Comparison of ENCODE assay signal across 8 mouse cellular contexts in the genomic region with DNA sequence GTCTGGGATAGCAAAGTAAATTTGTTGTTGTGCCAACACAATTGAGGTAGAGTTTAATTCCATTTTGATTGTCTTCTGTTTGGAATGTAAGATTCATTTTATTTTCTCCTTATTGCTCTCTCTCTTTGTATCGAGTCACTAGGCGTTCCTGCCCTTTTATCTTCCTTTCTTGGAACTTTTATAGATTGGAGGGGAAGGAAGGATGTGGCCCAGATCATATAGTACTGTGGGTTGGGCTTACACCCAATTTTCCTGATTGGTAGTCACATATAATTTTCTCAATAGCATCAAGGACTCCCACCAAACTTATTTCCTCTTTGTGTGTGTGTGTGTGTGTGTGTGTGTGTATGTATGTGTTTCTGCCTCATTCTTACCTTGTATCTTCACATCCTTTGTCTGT. TPM values are rescaled to one million over a fixed set of nuclear protein-coding genes. Genes with fewer than 3 reads are reported as not detected.
DNase-seq lines count a peak whose midpoint lies in the region; ATAC-seq and TF ChIP-seq lines count a peak whose summit lies in the region.

No protein-coding gene starts in this region.

- H3K9ac ChIP-seq in hindbrain, postnatal 0 days (replicated peaks; ENCODE audit: low read length), result peak overlapping the region; percentile 52; the same call in 1 of the 2 replicates

- no peaks in the 10 kb centered on the region for H3K27me3 ChIP-seq in embryonic facial prominence, embryonic 10.5 days (replicated peaks; ENCODE audit: low read depth, poor library complexity, severe bottlenecking)
- H3K27me3 ChIP-seq in hindbrain, postnatal 0 days (ENCODE audit: insufficient read depth, low read length), result no peaks in the 10 kb centered on the region
- H3K27me3 ChIP-seq in myocyte (ENCODE audit: control insufficient read depth, insufficient read depth, insufficient read length), result no peaks in the 10 kb centered on the region
- no peaks in the 10 kb centered on the region for H3K27me3 ChIP-seq in cerebellum, adult 2 months (ENCODE audit: control insufficient read depth, insufficient read depth, low read length)

- DNase-seq in left cerebral cortex, adult 2 months (ENCODE audit: extremely low spot score in 1 of 2, low spot score in 2 of 2), result no peak
- DNase-seq in left cerebral cortex, postnatal 4 days, result no peak
- DNase-seq in embryonic facial prominence, embryonic 10.5 days (ENCODE audit: low spot score), result no peak
- no peak for DNase-seq in hindbrain, postnatal 0 days (ENCODE audit: low spot score)
- DNase-seq in thymus, postnatal 0 days (ENCODE audit: low spot score), result no peak
- DNase-seq in cerebellum, adult 2 months, result no peak
- DNase-seq in Muller cell, postnatal 12 days (ENCODE audit: inconsistent ontology term), result no peak

- peak overlapping the region; percentile 65 for H3K4me3 ChIP-seq in left cerebral cortex, adult 2 months
- H3K4me3 ChIP-seq in embryonic facial prominence, embryonic 10.5 days, result peak overlapping the region; percentile 78
- H3K4me3 ChIP-seq in hindbrain, postnatal 0 days (ENCODE audit: low read length), result peak overlapping the region; percentile 78
- peak overlapping the region; percentile 73 for H3K4me3 ChIP-seq in myocyte
- no peak overlapping the region for H3K4me3 ChIP-seq in cerebellum, adult 2 months (replicated peaks; ENCODE audit: insufficient read depth, low read depth, low read length)

- no peak overlapping the region for H3K27ac ChIP-seq in left cerebral cortex, adult 2 months
- H3K27ac ChIP-seq in embryonic facial prominence, embryonic 10.5 days (replicated peaks), result peak overlapping the region; percentile 94
- no peak overlapping the region for H3K27ac ChIP-seq in hindbrain, postnatal 0 days
- no peak overlapping the region for H3K27ac ChIP-seq in cerebellum, adult 2 months (ENCODE audit: insufficient read depth, low read length)

- peaks cover 54% of the 10 kb centered on the region for H3K79me2 ChIP-seq in myocyte (ENCODE audit: control insufficient read depth, insufficient read depth)

- no peak for TF ChIP-seq CTCF in left cerebral cortex, adult 2 months (IDR thresholded peaks at IDR 0.05)
- no peak for TF ChIP-seq CTCF in hindbrain, postnatal 0 days (IDR thresholded peaks at IDR 0.05; ENCODE audit: low read depth)
- TF ChIP-seq CTCF in cerebellum, adult 2 months (IDR thresholded peaks at IDR 0.05; ENCODE audit: borderline replicate concordance, insufficient read depth, low read depth, low read length), result no peak

- intact Hi-C loops in left cerebral cortex, adult 2 months (cut with DNase I), result no loop called here
- intact Hi-C loops in left cerebral cortex, postnatal 4 days (cut with DNase I), result no loop called here

- H3K4me2 ChIP-seq in hindbrain, postnatal 0 days (ENCODE audit: low read depth, low read length), result peak overlapping the region; percentile 87
- H3K4me2 ChIP-seq in myocyte (ENCODE audit: low read depth), result peak overlapping the region; percentile 77

- peaks cover 23% of the 10 kb centered on the region for H3K4me1 ChIP-seq in embryonic facial prominence, embryonic 10.5 days
- no peaks in the 10 kb centered on the region for H3K4me1 ChIP-seq in hindbrain, postnatal 0 days (ENCODE audit: insufficient read depth, low read length)
- H3K4me1 ChIP-seq in cerebellum, adult 2 months (ENCODE audit: control insufficient read depth, insufficient read depth, low read length), result no peaks in the 10 kb centered on the region

- ATAC-seq in hindbrain, postnatal 0 days, result no peak

- no peak for TF ChIP-seq POLR2A in myocyte (IDR thresholded peaks at IDR 0.05; ENCODE audit: insufficient read length, low read depth)
- TF ChIP-seq POLR2A in cerebellum, adult 2 months (IDR thresholded peaks at IDR 0.05; ENCODE audit: borderline replicate concordance, insufficient read depth, low read length), result no peak

- H3K36me3 ChIP-seq in embryonic facial prominence, embryonic 10.5 days (replicated peaks), result peaks cover 44% of the 10 kb centered on the region
- H3K36me3 ChIP-seq in hindbrain, postnatal 0 days (ENCODE audit: insufficient read depth, low read length), result no peaks in the 10 kb centered on the region
- H3K36me3 ChIP-seq in myocyte (ENCODE audit: control insufficient read depth, insufficient read depth), result peaks cover 5% of the 10 kb centered on the region

- peak overlapping the region; percentile 16 for H3ac ChIP-seq in myocyte (ENCODE audit: control insufficient read depth, insufficient read length)

- WGBS in embryonic facial prominence, embryonic 10.5 days, result 14% methylated on average over 2 of the region's 2 CpGs
- 13% methylated on average over 2 of the region's 2 CpGs for WGBS in hindbrain, postnatal 0 days
- WGBS in cerebellum, adult 2 months, result 3% methylated on average over 2 of the region's 2 CpGs

- no peaks in the 10 kb centered on the region for H3K9me3 ChIP-seq in embryonic facial prominence, embryonic 10.5 days
- H3K9me3 ChIP-seq in hindbrain, postnatal 0 days (ENCODE audit: low read length), result no peaks in the 10 kb centered on the region

TF ChIP-seq in myocyte, 11 proteins besides CTCF, POLR2A, EP300 and RAD21:
- TF ChIP-seq TCF3 (IDR thresholded peaks at IDR 0.05; ENCODE audit: insufficient read length, low read depth) (no peak), MYOD1 (IDR thresholded peaks at IDR 0.05; ENCODE audit: control insufficient read depth in 1 of 3, insufficient read length in 2 of 3, low read depth in 2 of 3) (no peak), TCF12 (IDR thresholded peaks at IDR 0.05; ENCODE audit: insufficient read depth, poor library complexity, severe bottlenecking) (no peak), MAX (IDR thresholded peaks at IDR 0.05; ENCODE audit: low read depth) (no peak), SRF (IDR thresholded peaks at IDR 0.05; ENCODE audit: control insufficient read depth, insufficient read length, low read depth) (no peak), REST (IDR thresholded peaks at IDR 0.05; ENCODE audit: insufficient read depth, insufficient read length) (no peak), MYOG (IDR thresholded peaks at IDR 0.05; ENCODE audit: control insufficient read depth in 1 of 3, insufficient read depth in 1 of 3, insufficient read length in 2 of 3, low read depth in 2 of 3) (no peak), USF1 (IDR thresholded peaks at IDR 0.05; ENCODE audit: low read depth) (no peak), POLR2AphosphoS2 (IDR thresholded peaks at IDR 0.05; ENCODE audit: insufficient read length, low read depth) (no peak), CEBPB (IDR thresholded peaks at IDR 0.05; ENCODE audit: insufficient read depth, poor library complexity, severe bottlenecking) (no peak), E2F4 (IDR thresholded peaks at IDR 0.05; ENCODE audit: insufficient read depth) (no peak)

RNA-seq across cellular contexts. Expression of a gene that starts 0.7 kb away (rescaled TPM):
- 1 to 10 TPM; 2.5 to 3.0 TPM for total RNA-seq in left cerebral cortex, adult 2 months (2021)
- 10 to 100 TPM in 1 of 2 experiments, 1 to 10 TPM in 1; 9.8 to 11.0 TPM for total RNA-seq in left cerebral cortex, postnatal 4 days (2021)
- polyA plus RNA-seq in embryonic facial prominence, embryonic 10.5 days (2016; fragmentation: Nextera tagmentation; extraction: Ambion mirVana), result 144 and 151 TPM in 2 replicates
- 8.1 and 15.6 TPM in 2 replicates for total RNA-seq in hindbrain, postnatal 0 days (2014; rRNA removed)
- 14.3 and 21.0 TPM in 2 replicates for polyA plus RNA-seq in hindbrain, postnatal 0 days (2015; fragmentation: Nextera tagmentation; extraction: Ambion mirVana)
- polyA plus RNA-seq in myocyte (2012; fragmentation: generic; extraction: Trizol), result 26.3 TPM
- 72.5 and 81.3 TPM in 2 replicates for polyA plus RNA-seq in thymus, postnatal 0 days (2015; fragmentation: Nextera tagmentation; extraction: Ambion mirVana)
- polyA plus RNA-seq in cerebellum, adult 2 months (2012; rRNA removed), result 1.2 TPM in 2 replicates

RNA-seq across cellular contexts. Expression of a gene that starts 16.9 kb away (rescaled TPM):
- 100 to 1,000 TPM; 133 to 135 TPM for total RNA-seq in left cerebral cortex, adult 2 months (2021)
- 100 to 1,000 TPM; 113 to 116 TPM for total RNA-seq in left cerebral cortex, postnatal 4 days (2021)
- 102 and 106 TPM in 2 replicates for polyA plus RNA-seq in embryonic facial prominence, embryonic 10.5 days (2016; fragmentation: Nextera tagmentation; extraction: Ambion mirVana)
- total RNA-seq in hindbrain, postnatal 0 days (2014; rRNA removed), result 130 and 135 TPM in 2 replicates
- 110 and 123 TPM in 2 replicates for polyA plus RNA-seq in hindbrain, postnatal 0 days (2015; fragmentation: Nextera tagmentation; extraction: Ambion mirVana)
- polyA plus RNA-seq in myocyte (2012; fragmentation: generic; extraction: Trizol), result 57.0 TPM
- polyA plus RNA-seq in thymus, postnatal 0 days (2015; fragmentation: Nextera tagmentation; extraction: Ambion mirVana), result 178 TPM in 2 replicates
- polyA plus RNA-seq in cerebellum, adult 2 months (2012; rRNA removed), result 141 and 142 TPM in 2 replicates
